Comparison of ENCODE assay signal across 11 mouse cellular contexts in genomic region chr2:168428375-168428901, GRCm38 (mm10).
DNase-seq lines count a peak whose midpoint lies in the region; ATAC-seq and TF ChIP-seq lines count a peak whose summit lies in the region.
"Had no signal": no experiment of that assay in that cellular context is flagged by ENCODE, and none has a peak within 500 bp of the region (broad histone marks: within the 10 kb centered on the region; RNA-seq: fewer than 3 reads in every experiment).

No protein-coding gene starts in this region.

- peak; percentile 19; the same call in 1 of the 2 replicates for TF ChIP-seq CTCF in heart, postnatal 0 days (IDR thresholded peaks at IDR 0.05; ENCODE audit: low read depth)

- H3K4me3 ChIP-seq in heart, postnatal 0 days (ENCODE audit: low read depth, low read length), result no peak overlapping the region
- H3K4me3 ChIP-seq: liver, embryonic 13.5 days had no signal

- H3K27me3 ChIP-seq in heart, postnatal 0 days (ENCODE audit: control insufficient read depth, insufficient read depth, low read length), result peaks cover 6% of the 10 kb centered on the region; the same call in 1 of the 2 replicates
- H3K27me3 ChIP-seq: liver, embryonic 13.5 days had no signal

- no peaks in the 10 kb centered on the region for H3K4me1 ChIP-seq in heart, postnatal 0 days (ENCODE audit: control insufficient read depth, insufficient read depth)
- H3K4me1 ChIP-seq: liver, embryonic 13.5 days had no signal

- intact Hi-C loops in heart, postnatal 25 days (cut with DNase I), result no loop called here

- H3K9ac ChIP-seq in heart, postnatal 0 days (replicated peaks; ENCODE audit: low read depth, low read length), result no peak overlapping the region
- H3K9ac ChIP-seq: liver, embryonic 13.5 days had no signal

- TF ChIP-seq EP300 in heart, postnatal 0 days (IDR thresholded peaks at IDR 0.05; ENCODE audit: low read depth), result no peak

- 86% methylated on average over 5 of the region's 5 CpGs for WGBS in heart, postnatal 0 days

- ATAC-seq in heart, postnatal 0 days (ENCODE audit: insufficient read depth, low read depth), result no peak
- ATAC-seq in neutrophil, adult 5-6 weeks (ENCODE audit: extremely low read depth, insufficient number of reproducible peaks, low FRiP score, poor library complexity, severe bottlenecking), result peak; percentile 17

- no peaks in the 10 kb centered on the region for H3K36me3 ChIP-seq in heart, postnatal 0 days (replicated peaks; ENCODE audit: control insufficient read depth, insufficient read depth, low read length)
- H3K36me3 ChIP-seq: liver, embryonic 13.5 days had no signal

- no peak overlapping the region for H3K27ac ChIP-seq in heart, postnatal 0 days (ENCODE audit: low read depth)
- H3K27ac ChIP-seq: liver, embryonic 13.5 days had no signal

- no peak for DNase-seq in heart, postnatal 0 days (ENCODE audit: low spot score)
- DNase-seq in heart, postnatal 25 days (ENCODE audit: low spot score), result no peak
- DNase-seq in right cerebral cortex, adult 2 months (ENCODE audit: low spot score in 2 of 2), result peak; percentile 49 to 62
- no peak for DNase-seq in right cerebral cortex, postnatal 10 days (ENCODE audit: low spot score in 2 of 2)
- peak; percentile 28 for DNase-seq in NIH3T3 (ENCODE audit: low read depth)
- DNase-seq in thymus, postnatal 36 days, result no peak
- no peak for DNase-seq in heart, postnatal 4 days
- DNase-seq: liver, embryonic 13.5 days; midbrain, embryonic 14.5 days; thymus, adult 18-20 months had no signal

- no peak overlapping the region for H3K4me2 ChIP-seq in heart, postnatal 0 days (ENCODE audit: low read depth, low read length)
- H3K4me2 ChIP-seq: liver, embryonic 13.5 days had no signal

- H3K9me3 ChIP-seq in heart, postnatal 0 days (replicated peaks; ENCODE audit: control insufficient read depth, low read length), result peaks cover 5% of the 10 kb centered on the region; the same call in 1 of the 2 replicates

Comparison
In these comparisons a context has a peak if more than half of its experiments do, and no peak if none do; other contexts are left out.
1. DNase-seq: peak in right cerebral cortex, adult 2 months (2 of 2) and NIH3T3 (single experiment); none in heart, postnatal 0 days (single experiment), heart, postnatal 25 days (single experiment), right cerebral cortex, postnatal 10 days (0 of 2), thymus, postnatal 36 days (0 of 2) and heart, postnatal 4 days (single experiment).